Mouse (Mus musculus) liver, postnatal 0 days (tissue): Measurements from ENCODE around the gene Vsig10.

Experiments
- CTCF ChIP-seq: sonication (generic); IDR thresholded peaks from 2 replicates; pipeline ENCODE4 v1.5.1; 2016; ENCODE audit warnings: antibody characterized with exemption, low read depth
- EP300 ChIP-seq: IDR thresholded peaks from 2 replicates; pipeline ENCODE4 v1.6.1; 2016; ENCODE audit warnings: antibody characterized with exemption, low read depth, mild to moderate bottlenecking

- TF ChIP-seq CTCF (no peak), EP300 (no peak)
Measured at GRCm38 (mm10) chr5:117313420-117313819, 5.5 kb upstream of the Vsig10 start.
